Comparison of ENCODE assay signal across 11 mouse cellular contexts in genomic region chr8:34671716-34672115, GRCm38 (mm10).
DNase-seq lines count a peak whose midpoint lies in the region; ATAC-seq and TF ChIP-seq lines count a peak whose summit lies in the region.
"Had no signal": no experiment of that assay in that cellular context is flagged by ENCODE, and none has a peak within 500 bp of the region (broad histone marks: within the 10 kb centered on the region; RNA-seq: fewer than 3 reads in every experiment).

No protein-coding gene starts in this region.

- no peak for TF ChIP-seq EP300 in lung, postnatal 0 days (IDR thresholded peaks at IDR 0.05)

- 6% methylated on average over 3 of the region's 3 CpGs for WGBS in lung, postnatal 0 days
- 4% methylated on average over 3 of the region's 3 CpGs for WGBS in embryonic facial prominence, embryonic 14.5 days
- 44% methylated on average over 3 of the region's 3 CpGs for WGBS in midbrain, embryonic 15.5 days

- no peak overlapping the region for H3K4me2 ChIP-seq in lung, postnatal 0 days (replicated peaks; ENCODE audit: low read depth, low read length)
- H3K4me2 ChIP-seq in embryonic facial prominence, embryonic 14.5 days (ENCODE audit: low read depth, low read length) = no peak overlapping the region
- no peak overlapping the region for H3K4me2 ChIP-seq in midbrain, embryonic 15.5 days

- no peaks in the 10 kb centered on the region for H3K9me3 ChIP-seq in lung, postnatal 0 days (ENCODE audit: low read length)
- no peaks in the 10 kb centered on the region for H3K9me3 ChIP-seq in embryonic facial prominence, embryonic 14.5 days (ENCODE audit: control insufficient read depth, low read length)
- no peaks in the 10 kb centered on the region for H3K9me3 ChIP-seq in midbrain, embryonic 15.5 days

- H3K9ac ChIP-seq in lung, postnatal 0 days (replicated peaks; ENCODE audit: low read depth) = no peak overlapping the region
- no peak overlapping the region for H3K9ac ChIP-seq in embryonic facial prominence, embryonic 14.5 days (ENCODE audit: low read depth, low read length)
- H3K9ac ChIP-seq in midbrain, embryonic 15.5 days = no peak overlapping the region

- peak; percentile 34 for DNase-seq in lung, postnatal 0 days (ENCODE audit: low spot score)
- DNase-seq in lung, postnatal 25 days (ENCODE audit: low spot score) = no peak
- peak; percentile 53 for DNase-seq in embryonic facial prominence, embryonic 14.5 days (ENCODE audit: low spot score)
- DNase-seq in thymus, postnatal 36 days = peak; percentile 77 to 86
- no peak for DNase-seq in gastrocnemius, postnatal 14 days
- DNase-seq in urinary bladder, postnatal 36 days (ENCODE audit: low spot score in 2 of 2) = no peak
- DNase-seq: cerebellum, postnatal 36 days had no signal

- H3K4me3 ChIP-seq in lung, postnatal 0 days (ENCODE audit: low read depth, low read length) = no peak overlapping the region
- H3K4me3 ChIP-seq in embryonic facial prominence, embryonic 14.5 days (ENCODE audit: low read depth, low read length) = no peak overlapping the region
- H3K4me3 ChIP-seq in midbrain, embryonic 15.5 days = no peak overlapping the region
- H3K4me3 ChIP-seq: heart, adult 2 months; left cerebral cortex, adult 2 months had no signal

- no peaks in the 10 kb centered on the region for H3K36me3 ChIP-seq in lung, postnatal 0 days (ENCODE audit: insufficient read depth, low read length)
- no peaks in the 10 kb centered on the region for H3K36me3 ChIP-seq in embryonic facial prominence, embryonic 14.5 days (ENCODE audit: control insufficient read depth, insufficient read depth, low read length)
- no peaks in the 10 kb centered on the region for H3K36me3 ChIP-seq in midbrain, embryonic 15.5 days (replicated peaks)

- intact Hi-C loops in gastrocnemius, postnatal 14 days (cut with DNase I; ENCODE audit: low total_unique reads) = no loop called here

- H3K27ac ChIP-seq in lung, postnatal 0 days (ENCODE audit: low read length) = no peak overlapping the region
- no peak overlapping the region for H3K27ac ChIP-seq in embryonic facial prominence, embryonic 14.5 days (replicated peaks; ENCODE audit: low read depth, low read length)
- H3K27ac ChIP-seq in midbrain, embryonic 15.5 days = no peak overlapping the region
- H3K27ac ChIP-seq: heart, adult 2 months; left cerebral cortex, adult 2 months had no signal

- H3K4me1 ChIP-seq in lung, postnatal 0 days (ENCODE audit: insufficient read depth, low read depth, low read length) = no peaks in the 10 kb centered on the region
- peaks cover 12% of the 10 kb centered on the region for H3K4me1 ChIP-seq in embryonic facial prominence, embryonic 14.5 days (ENCODE audit: control insufficient read depth, insufficient read depth, low read length)
- H3K4me1 ChIP-seq in midbrain, embryonic 15.5 days = no peaks in the 10 kb centered on the region

- TF ChIP-seq CTCF in lung, postnatal 0 days (IDR thresholded peaks at IDR 0.05) = no peak

- H3K27me3 ChIP-seq in lung, postnatal 0 days (replicated peaks; ENCODE audit: insufficient read depth, low read length) = no peaks in the 10 kb centered on the region
- H3K27me3 ChIP-seq in embryonic facial prominence, embryonic 14.5 days (replicated peaks; ENCODE audit: control insufficient read depth, insufficient read depth, low read length) = no peaks in the 10 kb centered on the region
- H3K27me3 ChIP-seq in midbrain, embryonic 15.5 days (replicated peaks) = no peaks in the 10 kb centered on the region

- peak; percentile 54; the same call in 1 of the 2 replicates for ATAC-seq in lung, postnatal 0 days
- ATAC-seq in embryonic facial prominence, embryonic 14.5 days (ENCODE audit: low read depth) = peak; percentile 50; the same call in 1 of the 2 replicates
- peak; percentile 60 for ATAC-seq in megakaryocyte progenitor cell, adult 5-6 weeks (replicated peaks; ENCODE audit: poor library complexity)
- ATAC-seq in midbrain, embryonic 15.5 days (replicated peaks) = no peak

Comparison
In these comparisons a context has a peak if more than half of its experiments do, and no peak if none do; other contexts are left out.
1. DNase-seq: peak in lung, postnatal 0 days (single experiment), embryonic facial prominence, embryonic 14.5 days (single experiment) and thymus, postnatal 36 days (2 of 2); none in lung, postnatal 25 days (single experiment), gastrocnemius, postnatal 14 days (single experiment) and urinary bladder, postnatal 36 days (0 of 2).